Mouse (Mus musculus): ENCODE measurements around the gene Cyp4f37. TPM values are rescaled to one million over a fixed set of nuclear protein-coding genes. Genes with fewer than 3 reads are reported as not detected.
A peak's percentile ranks its signal among the peaks of the same experiment; 100 is the strongest.

The Cyp4f37 gene
- polyA plus RNA-seq, 1 experiment from 2014 or later = not detected

DNA sequence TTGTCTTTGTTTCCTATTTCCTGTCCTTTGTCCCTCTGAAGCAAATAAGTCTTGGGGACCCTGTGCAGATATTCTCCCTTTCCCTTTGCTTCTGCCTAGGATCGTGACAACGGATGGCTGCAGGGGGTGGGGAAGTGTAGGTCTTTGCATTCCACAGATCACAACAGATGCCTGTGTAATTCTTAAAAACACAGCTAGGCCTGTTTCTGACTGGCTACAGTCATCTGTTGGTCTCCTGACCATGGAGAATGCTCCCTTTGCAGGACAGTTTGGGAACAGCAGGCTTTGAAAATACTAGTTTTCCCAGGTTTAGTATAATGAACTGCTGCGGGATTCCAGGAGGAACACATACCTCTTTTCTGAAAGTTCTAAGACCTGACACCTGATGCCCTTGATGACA is 15.2 kb downstream of the Cyp4f37 start:
- DNase-seq (ENCODE audit: low spot score) = no peak
- Histone ChIP-seq H3K27ac (replicated peaks) (no peak overlapping the region), H3K36me3 (replicated peaks) (no peaks in the 10 kb centered on the region), H3K4me1 (peaks cover 8% of the 10 kb centered on the region; the same call in 1 of the 2 replicates), H3K27me3 (replicated peaks; ENCODE audit: low read depth, poor library complexity, severe bottlenecking) (no peaks in the 10 kb centered on the region), H3K9me3 (no peaks in the 10 kb centered on the region), H3K4me3 (no peak overlapping the region)
- 49% methylated on average over 3 of the region's 3 CpGs for WGBS

DNA sequence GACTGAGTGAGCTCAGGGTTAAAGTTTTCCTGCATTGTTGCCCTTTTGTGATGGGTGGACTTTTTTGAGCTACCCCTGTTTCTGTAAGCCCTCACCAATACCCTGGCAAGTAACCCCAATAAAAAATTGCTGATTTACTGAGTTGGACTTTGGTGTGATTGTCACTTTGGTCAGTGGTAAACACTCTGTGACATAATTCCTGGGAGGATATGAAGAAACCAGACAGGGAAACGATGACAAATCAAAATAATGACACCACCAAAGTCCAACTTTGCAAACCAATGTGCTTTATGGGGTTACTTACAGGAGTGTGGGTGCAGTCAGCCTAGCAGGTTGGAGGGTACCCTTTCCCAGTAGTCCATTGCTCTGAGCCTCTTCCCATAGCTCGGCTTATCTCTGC is 16.0 kb downstream of the Cyp4f37 start:
- no peak overlapping the region for H3K4me3 ChIP-seq
- H3K4me1 ChIP-seq = peaks cover 8% of the 10 kb centered on the region; the same call in 1 of the 2 replicates
- no peaks in the 10 kb centered on the region for H3K27me3 ChIP-seq (replicated peaks; ENCODE audit: low read depth, poor library complexity, severe bottlenecking)
- no peak overlapping the region for H3K27ac ChIP-seq (replicated peaks)
- no peak for DNase-seq (ENCODE audit: low spot score)
- WGBS = 87% methylated on average over 2 of the region's 2 CpGs
- H3K9me3 ChIP-seq = no peaks in the 10 kb centered on the region
- no peaks in the 10 kb centered on the region for H3K36me3 ChIP-seq (replicated peaks)

DNA sequence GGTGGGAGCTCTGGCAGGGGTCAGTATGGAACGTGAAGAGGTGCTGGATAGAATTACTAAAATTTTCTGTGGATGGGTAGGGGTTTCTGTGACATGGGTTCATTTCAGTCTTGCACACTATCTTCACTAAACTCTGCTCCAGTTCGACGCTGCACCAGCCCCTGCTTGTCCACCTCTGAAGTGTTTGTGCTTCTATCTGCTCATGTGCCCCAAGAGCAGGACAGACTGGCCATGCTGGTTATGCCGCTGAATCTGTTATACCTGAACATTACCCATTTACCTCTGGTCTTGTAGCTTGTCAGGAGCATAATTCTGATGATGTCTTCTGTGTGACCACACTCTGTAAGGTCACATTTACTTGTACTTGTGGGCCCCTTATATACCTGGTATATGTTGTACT is 25.5 kb downstream of the Cyp4f37 start:
- no peaks in the 10 kb centered on the region for H3K36me3 ChIP-seq (replicated peaks)
- no peaks in the 10 kb centered on the region for H3K27me3 ChIP-seq (replicated peaks; ENCODE audit: low read depth, poor library complexity, severe bottlenecking)
- no peak for DNase-seq (ENCODE audit: low spot score)
- no peak overlapping the region for H3K4me3 ChIP-seq
- H3K4me1 ChIP-seq = no peaks in the 10 kb centered on the region
- 89% methylated on average over 4 of the region's 4 CpGs for WGBS
- H3K9me3 ChIP-seq = no peaks in the 10 kb centered on the region
- H3K27ac ChIP-seq (replicated peaks) = no peak overlapping the region

DNA sequence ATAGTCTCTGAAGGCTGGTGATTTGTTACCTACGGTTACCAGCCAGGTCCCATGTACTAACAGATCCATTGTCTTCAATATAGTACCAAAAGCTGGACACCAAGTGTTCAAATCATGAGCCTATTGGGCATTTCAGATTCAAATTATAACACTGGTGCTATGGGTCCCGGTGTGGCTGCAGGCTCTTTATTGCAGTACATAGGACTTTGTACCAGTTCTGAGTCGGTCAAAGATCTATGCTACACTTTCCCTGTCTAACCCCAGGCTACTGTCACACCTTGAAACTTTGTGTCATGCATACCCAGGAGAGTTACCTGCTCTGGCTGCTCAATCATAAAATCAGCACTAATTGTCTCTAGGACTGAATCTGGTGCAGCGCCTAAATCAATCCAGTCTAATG is 32.8 kb downstream of the Cyp4f37 start:
- no peak for DNase-seq (ENCODE audit: low spot score)
- H3K27ac ChIP-seq (replicated peaks) = no peak overlapping the region
- H3K9me3 ChIP-seq = no peaks in the 10 kb centered on the region
- H3K36me3 ChIP-seq (replicated peaks) = no peaks in the 10 kb centered on the region
- H3K27me3 ChIP-seq (replicated peaks; ENCODE audit: low read depth, poor library complexity, severe bottlenecking) = no peaks in the 10 kb centered on the region
- no peaks in the 10 kb centered on the region for H3K4me1 ChIP-seq
- 87% methylated on average over 4 of the region's 4 CpGs for WGBS
- no peak overlapping the region for H3K4me3 ChIP-seq

DNA sequence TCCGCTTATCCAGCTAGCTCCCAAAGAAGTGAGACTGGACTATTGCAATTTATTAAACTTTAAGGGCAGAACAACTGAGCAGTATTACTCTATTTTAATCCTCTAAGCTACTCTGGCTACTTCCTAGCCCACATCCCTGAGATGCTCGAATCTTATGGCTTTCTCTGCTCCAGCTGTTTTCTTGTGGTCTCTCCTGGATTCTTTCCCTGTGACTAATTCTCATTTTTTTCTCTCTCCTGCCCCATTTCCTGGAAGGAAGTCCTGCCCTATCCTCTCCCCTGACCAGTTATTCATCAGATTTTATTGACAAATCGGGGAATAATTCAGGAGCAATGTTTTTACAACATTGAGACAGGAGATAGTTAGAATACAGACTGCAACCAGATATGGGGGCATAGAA is 35.9 kb downstream of the Cyp4f37 start:
- Histone ChIP-seq H3K36me3 (replicated peaks) (no peaks in the 10 kb centered on the region), H3K9me3 (no peaks in the 10 kb centered on the region), H3K4me1 (no peaks in the 10 kb centered on the region), H3K4me3 (no peak overlapping the region), H3K27me3 (replicated peaks; ENCODE audit: low read depth, poor library complexity, severe bottlenecking) (no peaks in the 10 kb centered on the region), H3K27ac (replicated peaks) (no peak overlapping the region)
- 77% methylated on average over 3 of the region's 3 CpGs for WGBS
- no peak for DNase-seq (ENCODE audit: low spot score)

DNA sequence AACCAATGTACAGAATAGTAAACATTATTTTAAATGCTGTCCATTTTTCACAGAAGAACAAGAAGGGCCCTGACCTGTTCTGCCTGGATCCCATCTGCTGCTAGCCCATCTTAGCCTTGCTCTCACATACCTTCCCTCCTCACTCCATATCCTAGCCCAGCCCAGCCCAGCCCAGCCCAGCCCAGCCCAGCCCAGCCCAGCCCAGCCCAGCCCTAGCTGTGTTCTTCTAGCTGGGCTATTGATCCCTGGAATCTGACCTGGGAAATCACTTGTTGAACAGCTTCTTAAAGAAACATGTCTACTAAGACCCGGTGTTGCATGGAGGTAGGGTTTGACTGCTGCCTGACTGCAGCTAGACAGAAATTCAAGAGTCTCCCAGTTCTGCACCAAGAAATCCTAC is 37.1 kb downstream of the Cyp4f37 start:
- Histone ChIP-seq H3K27me3 (replicated peaks; ENCODE audit: low read depth, poor library complexity, severe bottlenecking) (no peaks in the 10 kb centered on the region), H3K27ac (replicated peaks) (no peak overlapping the region), H3K9me3 (no peaks in the 10 kb centered on the region), H3K4me3 (no peak overlapping the region), H3K4me1 (no peaks in the 10 kb centered on the region), H3K36me3 (replicated peaks) (no peaks in the 10 kb centered on the region)
- WGBS = 81% methylated on average over 1 of the region's 1 CpGs
- DNase-seq (ENCODE audit: low spot score) = no peak

DNA sequence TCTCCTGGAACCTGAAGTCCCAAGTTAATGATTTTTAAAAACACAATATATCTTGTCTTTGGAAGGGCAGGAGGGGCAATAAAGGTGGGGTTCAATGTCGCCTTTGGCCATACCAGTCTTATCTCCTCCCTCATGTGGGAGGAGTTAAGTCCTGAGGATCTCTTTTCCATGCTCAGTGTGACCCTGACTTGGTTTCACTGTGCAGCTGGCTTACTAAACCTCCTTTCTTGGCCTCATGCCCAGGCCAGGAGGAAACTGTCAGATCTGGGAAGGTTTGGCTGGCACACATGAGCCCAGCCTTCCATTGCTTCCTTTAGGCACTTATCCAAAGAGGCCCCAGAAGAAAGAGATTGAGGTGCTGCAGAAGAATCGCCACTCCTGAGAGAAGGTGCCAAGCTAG is 37.6 kb downstream of the Cyp4f37 start, which contains the start of gene Cyp4f40:
TSS of gene Cyp4f40 (plus strand) at position 189 of the 400 bp plus-strand sequence.
- DNase-seq (ENCODE audit: low spot score) = no peak
- 64% methylated on average over 2 of the region's 2 CpGs for WGBS
- no peaks in the 10 kb centered on the region for H3K9me3 ChIP-seq
- no peak within 1 kb of the TSS for H3K4me3 ChIP-seq
- no peaks in the 10 kb centered on the region for H3K36me3 ChIP-seq (replicated peaks)
- H3K27ac ChIP-seq (replicated peaks) = no peak within 1 kb of the TSS
- no peaks in the 10 kb centered on the region for H3K4me1 ChIP-seq
- H3K27me3 ChIP-seq (replicated peaks; ENCODE audit: low read depth, poor library complexity, severe bottlenecking) = no peaks in the 10 kb centered on the region

DNA sequence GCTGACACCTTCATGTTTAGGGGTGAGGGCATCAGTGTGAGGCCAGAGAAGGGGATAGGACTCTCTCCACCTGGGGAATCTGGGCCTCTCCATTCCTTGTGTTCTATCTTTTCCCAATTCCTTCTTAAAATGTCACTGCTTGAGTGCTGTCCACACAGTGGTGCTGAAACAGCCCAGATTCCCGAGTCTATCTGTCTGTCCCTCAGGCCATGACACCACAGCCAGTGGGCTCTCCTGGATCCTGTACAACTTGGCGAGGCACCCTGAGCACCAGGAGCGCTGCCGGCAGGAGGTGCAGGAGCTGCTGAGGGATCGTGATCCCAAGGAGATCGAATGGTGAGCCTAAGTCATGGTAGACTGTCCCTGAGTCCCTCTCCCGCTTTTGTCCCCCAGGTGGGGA is 52.9 kb downstream of the Cyp4f37 start:
- H3K27me3 ChIP-seq (replicated peaks; ENCODE audit: low read depth, poor library complexity, severe bottlenecking) = no peaks in the 10 kb centered on the region
- no peak overlapping the region for H3K4me3 ChIP-seq
- peak; percentile 17 for DNase-seq (ENCODE audit: low spot score)
- no peak overlapping the region for H3K27ac ChIP-seq (replicated peaks)
- no peaks in the 10 kb centered on the region for H3K9me3 ChIP-seq
- no peaks in the 10 kb centered on the region for H3K36me3 ChIP-seq (replicated peaks)
- no peaks in the 10 kb centered on the region for H3K4me1 ChIP-seq
- WGBS = 65% methylated on average over 7 of the region's 7 CpGs

DNA sequence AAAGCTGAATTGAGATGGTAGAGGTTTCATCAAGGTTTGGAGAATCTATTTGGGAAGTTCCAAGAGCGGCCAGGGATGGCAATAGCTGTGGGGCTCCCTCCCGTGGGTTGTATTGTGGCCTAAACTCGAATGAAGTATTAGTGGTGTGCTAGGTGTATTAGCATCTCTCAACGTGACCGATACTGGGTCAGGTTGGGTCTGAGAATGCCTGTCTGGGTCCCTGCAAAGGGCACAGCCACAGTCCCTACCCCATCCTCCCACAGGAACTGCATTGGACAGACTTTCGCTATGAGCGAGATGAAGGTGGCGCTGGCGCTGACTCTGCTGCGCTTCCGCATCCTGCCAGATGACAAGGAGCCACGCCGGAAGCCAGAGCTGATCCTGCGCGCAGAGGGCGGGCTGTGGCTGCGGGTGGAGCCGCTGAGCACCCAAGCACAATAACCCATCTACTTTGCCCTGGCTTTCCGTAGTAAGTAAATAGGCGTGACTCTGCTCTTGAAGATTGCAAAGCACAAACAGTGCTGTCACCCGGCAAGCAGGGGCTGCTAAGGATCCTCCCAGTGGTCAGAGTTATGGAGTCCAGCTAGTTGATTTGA is 55.0 kb downstream of the Cyp4f37 start:
- Histone ChIP-seq H3K36me3 (replicated peaks) (no peaks in the 10 kb centered on the region), H3K27me3 (replicated peaks; ENCODE audit: low read depth, poor library complexity, severe bottlenecking) (no peaks in the 10 kb centered on the region), H3K27ac (replicated peaks) (no peak overlapping the region), H3K9me3 (no peaks in the 10 kb centered on the region), H3K4me3 (peak overlapping the region; percentile 28; the same call in 1 of the 2 replicates), H3K4me1 (no peaks in the 10 kb centered on the region)
- peak; percentile 32 for DNase-seq (ENCODE audit: low spot score)
- 34% methylated on average over 21 of the region's 21 CpGs for WGBS

DNA sequence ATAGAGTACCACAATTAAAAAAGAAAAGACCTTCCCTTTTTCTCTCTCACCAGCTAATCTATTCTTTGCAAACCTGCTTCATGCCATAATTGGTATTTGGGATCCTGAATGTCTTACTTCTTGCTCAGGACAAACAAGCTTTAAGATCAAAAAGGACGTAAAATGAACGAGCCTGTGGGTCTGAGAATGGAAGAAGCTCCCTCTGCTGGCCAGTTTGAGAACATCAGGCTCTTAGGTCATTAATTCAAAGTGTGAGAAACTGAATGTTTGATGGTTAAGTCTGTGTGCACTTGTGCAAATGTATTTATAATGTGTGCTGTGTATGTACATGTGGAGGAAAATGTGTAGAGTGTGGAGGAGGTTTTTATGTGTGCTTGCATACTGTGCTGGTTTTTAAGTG is 59.3 kb downstream of the Cyp4f37 start:
- Histone ChIP-seq H3K36me3 (replicated peaks) (no peaks in the 10 kb centered on the region), H3K4me3 (no peak overlapping the region), H3K27me3 (replicated peaks; ENCODE audit: low read depth, poor library complexity, severe bottlenecking) (no peaks in the 10 kb centered on the region), H3K9me3 (no peaks in the 10 kb centered on the region), H3K4me1 (peaks cover 4% of the 10 kb centered on the region), H3K27ac (replicated peaks) (no peak overlapping the region)
- WGBS = 32% methylated on average over 2 of the region's 2 CpGs
- DNase-seq (ENCODE audit: low spot score) = peak; percentile 19

DNA sequence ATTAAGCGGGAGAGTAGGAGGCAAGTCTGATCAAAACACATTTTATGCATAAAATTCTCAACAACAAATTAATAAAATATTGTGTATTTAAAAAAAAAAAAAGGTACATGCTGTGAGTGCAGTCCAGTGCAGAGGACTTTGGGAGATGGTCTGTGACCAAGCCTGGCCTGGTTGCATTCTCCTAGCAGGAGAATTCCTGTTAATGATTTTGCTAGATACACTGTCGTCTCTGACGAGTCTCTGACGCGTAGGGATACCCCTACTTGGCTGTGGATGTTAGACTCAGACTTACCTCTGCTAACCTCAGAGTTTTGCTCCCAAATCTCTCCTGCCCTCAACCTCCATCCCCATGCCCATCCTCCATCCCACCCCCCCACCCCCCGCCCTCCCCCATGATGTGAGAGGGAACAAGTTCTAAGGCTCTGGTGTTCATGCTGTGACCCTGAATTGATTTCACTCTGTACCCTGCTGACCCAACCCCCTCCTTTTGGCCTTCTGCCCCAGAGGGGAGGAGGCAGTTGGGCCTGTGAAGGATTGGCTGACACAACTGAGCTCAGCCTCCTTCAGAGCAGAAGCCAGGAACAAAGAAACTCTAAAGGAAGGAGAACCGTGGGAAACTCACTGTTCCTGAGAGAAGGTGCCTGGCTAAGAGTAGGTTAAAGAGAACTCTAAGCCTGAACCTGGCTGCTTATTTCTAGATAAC is 64.1 kb downstream of the Cyp4f37 start, which contains the start of gene Cyp4f15:
TSS of gene Cyp4f15 (plus strand) at position 580 of the 703 bp plus-strand sequence.
- peak; percentile 35 for DNase-seq (ENCODE audit: low spot score)
- Histone ChIP-seq H3K4me1 (peaks cover 10% of the 10 kb centered on the region), H3K9me3 (no peaks in the 10 kb centered on the region), H3K4me3 (no peak within 1 kb of the TSS), H3K27me3 (replicated peaks; ENCODE audit: low read depth, poor library complexity, severe bottlenecking) (no peaks in the 10 kb centered on the region), H3K36me3 (replicated peaks) (no peaks in the 10 kb centered on the region), H3K27ac (replicated peaks) (peak within 1 kb of the TSS; percentile 63)
- 23% methylated on average over 7 of the region's 7 CpGs for WGBS
